Mouse (Mus musculus): ENCODE data around the gene Nat14.

- TF ChIP-seq CTCF (IDR thresholded peaks at IDR 0.05; ENCODE audit: control insufficient read depth, insufficient read depth, insufficient read length): no peak
- TF ChIP-seq CEBPB (IDR thresholded peaks at IDR 0.05; ENCODE audit: low read depth): no peak
- no peak for TF ChIP-seq MAX (IDR thresholded peaks at IDR 0.05)
- TF ChIP-seq USF1 (IDR thresholded peaks at IDR 0.05; ENCODE audit: low read depth): no peak
Measured at GRCm38 (mm10) chr7:4901171-4901570, 20.7 kb upstream of the Nat14 start.

All from C2C12 (cell line).